Mouse (Mus musculus): ENCODE data around the gene Nectin2.

Nectin2 gene

GRCm38 (mm10) chr7:19688101-19688500, 62.2 kb downstream of the Nectin2 start:
- WGBS, result 93% methylated on average over 10 of the region's 10 CpGs

- WGBS, result 71% methylated on average over 8 of the region's 8 CpGs
These were observed 63.2 kb downstream of the Nectin2 start for GRCm38 (mm10) chr7:19686927-19687583.

- 90% methylated on average over 6 of the region's 6 CpGs for WGBS
These were observed 63.8 kb downstream of the Nectin2 start for GRCm38 (mm10) chr7:19686521-19686920.

GRCm38 (mm10) chr7:19685374-19685773, 64.9 kb downstream of the Nectin2 start:
- 79% methylated on average over 4 of the region's 4 CpGs for WGBS

GRCm38 (mm10) chr7:19683771-19684201, 66.5 kb downstream of the Nectin2 start:
- 95% methylated on average over 6 of the region's 6 CpGs for WGBS

- 89% methylated on average over 3 of the region's 3 CpGs for WGBS
These were observed 67.3 kb downstream of the Nectin2 start for GRCm38 (mm10) chr7:19682979-19683378.

- WGBS, result 62% methylated on average over 8 of the region's 8 CpGs
These were observed 69.0 kb downstream of the Nectin2 start, which contains the start of the genes Gm44805 and Apoc4 for GRCm38 (mm10) chr7:19681202-19681694. TSS of gene Gm44805 (minus strand) at chr7:19681423. TSS of gene Apoc4 (minus strand) at chr7:19681479.

- 88% methylated on average over 2 of the region's 2 CpGs for WGBS
These were observed 69.6 kb downstream of the Nectin2 start for GRCm38 (mm10) chr7:19680702-19681101.

- 95% methylated on average over 3 of the region's 3 CpGs for WGBS
These were observed 71.4 kb downstream of the Nectin2 start for GRCm38 (mm10) chr7:19678901-19679300.

GRCm38 (mm10) chr7:19677872-19678271, 72.4 kb downstream of the Nectin2 start, which contains the start of gene Apoc2:
TSS of gene Apoc2 (minus strand) at chr7:19677941.
- 92% methylated on average over 8 of the region's 8 CpGs for WGBS

- WGBS, result 93% methylated on average over 1 of the region's 1 CpGs
These were observed 73.6 kb downstream of the Nectin2 start for GRCm38 (mm10) chr7:19676662-19677061.

GRCm38 (mm10) chr7:19675824-19676223, 74.5 kb downstream of the Nectin2 start:
- WGBS, result 84% methylated on average over 10 of the region's 10 CpGs

- 65% methylated on average over 14 of the region's 14 CpGs for WGBS
These were observed 77.1 kb downstream of the Nectin2 start for GRCm38 (mm10) chr7:19673083-19673699.

GRCm38 (mm10) chr7:19671511-19671910, 78.8 kb downstream of the Nectin2 start:
- WGBS, result 76% methylated on average over 10 of the region's 10 CpGs

- 3% methylated on average over 10 of the region's 10 CpGs for WGBS
These were observed 81.1 kb downstream of the Nectin2 start for GRCm38 (mm10) chr7:19668947-19669721.

GRCm38 (mm10) chr7:19667434-19667833, 82.8 kb downstream of the Nectin2 start:
- 65% methylated on average over 2 of the region's 2 CpGs for WGBS

- 52% methylated on average over 3 of the region's 3 CpGs for WGBS
These were observed 83.5 kb downstream of the Nectin2 start for GRCm38 (mm10) chr7:19666750-19667149.

Measured in cerebral cortex, adult 2 months (tissue).